Mouse (Mus musculus): ENCODE data around the gene Cadm2. TPM values are rescaled to one million over a fixed set of nuclear protein-coding genes. Genes with fewer than 3 reads are reported as not detected.

Gene Cadm2
- polyA plus RNA-seq, 1 experiment = 0.85 TPM

GRCm38 (mm10) chr16:66891559-66892247, 729.0 kb downstream of the Cadm2 start:
- 79% methylated on average over 6 of the region's 6 CpGs for WGBS
- Histone ChIP-seq H3K27ac (ENCODE audit: control insufficient read depth, insufficient read depth, low read length) (no peak overlapping the region), H3K36me3 (ENCODE audit: control insufficient read depth, insufficient read depth, low read length) (no peaks in the 10 kb centered on the region), H3K27me3 (ENCODE audit: control insufficient read depth, insufficient read depth, low read length) (no peaks in the 10 kb centered on the region), H3K4me1 (replicated peaks; ENCODE audit: control insufficient read depth, insufficient read depth, low read length) (no peaks in the 10 kb centered on the region), H3K4me3 (ENCODE audit: control insufficient read depth, insufficient read depth, low read length) (no peak overlapping the region)
- no peak for DNase-seq
- TF ChIP-seq POLR2A (IDR thresholded peaks at IDR 0.05; ENCODE audit: control insufficient read depth, extremely low read depth, insufficient read depth, low read length, poor library complexity) = no peak
- no peak for TF ChIP-seq CTCF (IDR thresholded peaks at IDR 0.05; ENCODE audit: borderline replicate concordance, control insufficient read depth, extremely low read depth, insufficient read depth, low read length, poor library complexity)

GRCm38 (mm10) chr16:66889907-66890306, 730.8 kb downstream of the Cadm2 start:
- H3K27me3 ChIP-seq (ENCODE audit: control insufficient read depth, insufficient read depth, low read length) = no peaks in the 10 kb centered on the region
- DNase-seq = no peak
- TF ChIP-seq POLR2A (IDR thresholded peaks at IDR 0.05; ENCODE audit: control insufficient read depth, extremely low read depth, insufficient read depth, low read length, poor library complexity) = no peak
- TF ChIP-seq CTCF (IDR thresholded peaks at IDR 0.05; ENCODE audit: borderline replicate concordance, control insufficient read depth, extremely low read depth, insufficient read depth, low read length, poor library complexity) = no peak
- no peaks in the 10 kb centered on the region for H3K36me3 ChIP-seq (ENCODE audit: control insufficient read depth, insufficient read depth, low read length)
- H3K4me1 ChIP-seq (replicated peaks; ENCODE audit: control insufficient read depth, insufficient read depth, low read length) = no peaks in the 10 kb centered on the region
- H3K27ac ChIP-seq (ENCODE audit: control insufficient read depth, insufficient read depth, low read length) = no peak overlapping the region
- H3K4me3 ChIP-seq (ENCODE audit: control insufficient read depth, insufficient read depth, low read length) = no peak overlapping the region
- WGBS = 94% methylated on average over 8 of the region's 8 CpGs

- H3K36me3 ChIP-seq (ENCODE audit: control insufficient read depth, insufficient read depth, low read length) = no peaks in the 10 kb centered on the region
- TF ChIP-seq POLR2A (IDR thresholded peaks at IDR 0.05; ENCODE audit: control insufficient read depth, extremely low read depth, insufficient read depth, low read length, poor library complexity) (no peak), CTCF (IDR thresholded peaks at IDR 0.05; ENCODE audit: borderline replicate concordance, control insufficient read depth, extremely low read depth, insufficient read depth, low read length, poor library complexity) (no peak)
- H3K4me3 ChIP-seq (ENCODE audit: control insufficient read depth, insufficient read depth, low read length) = no peak overlapping the region
- H3K27me3 ChIP-seq (ENCODE audit: control insufficient read depth, insufficient read depth, low read length) = no peaks in the 10 kb centered on the region
- 59% methylated on average over 3 of the region's 3 CpGs for WGBS
- no peak for DNase-seq
- H3K4me1 ChIP-seq (replicated peaks; ENCODE audit: control insufficient read depth, insufficient read depth, low read length) = no peaks in the 10 kb centered on the region
- H3K27ac ChIP-seq (ENCODE audit: control insufficient read depth, insufficient read depth, low read length) = no peak overlapping the region
Observed at GRCm38 (mm10) chr16:66882597-66882996, 738.1 kb downstream of the Cadm2 start.

- H3K4me1 ChIP-seq (replicated peaks; ENCODE audit: control insufficient read depth, insufficient read depth, low read length) = no peaks in the 10 kb centered on the region
- no peak overlapping the region for H3K27ac ChIP-seq (ENCODE audit: control insufficient read depth, insufficient read depth, low read length)
- WGBS = 86% methylated on average over 3 of the region's 3 CpGs
- DNase-seq = no peak
- H3K27me3 ChIP-seq (ENCODE audit: control insufficient read depth, insufficient read depth, low read length) = no peaks in the 10 kb centered on the region
- H3K4me3 ChIP-seq (ENCODE audit: control insufficient read depth, insufficient read depth, low read length) = no peak overlapping the region
- TF ChIP-seq CTCF (IDR thresholded peaks at IDR 0.05; ENCODE audit: borderline replicate concordance, control insufficient read depth, extremely low read depth, insufficient read depth, low read length, poor library complexity) = no peak
- no peak for TF ChIP-seq POLR2A (IDR thresholded peaks at IDR 0.05; ENCODE audit: control insufficient read depth, extremely low read depth, insufficient read depth, low read length, poor library complexity)
- no peaks in the 10 kb centered on the region for H3K36me3 ChIP-seq (ENCODE audit: control insufficient read depth, insufficient read depth, low read length)
Observed at GRCm38 (mm10) chr16:66871201-66871600, 749.5 kb downstream of the Cadm2 start.

- DNase-seq = no peak
- Histone ChIP-seq H3K36me3 (ENCODE audit: control insufficient read depth, insufficient read depth, low read length) (no peaks in the 10 kb centered on the region), H3K27me3 (ENCODE audit: control insufficient read depth, insufficient read depth, low read length) (no peaks in the 10 kb centered on the region), H3K27ac (ENCODE audit: control insufficient read depth, insufficient read depth, low read length) (no peak overlapping the region), H3K4me1 (replicated peaks; ENCODE audit: control insufficient read depth, insufficient read depth, low read length) (no peaks in the 10 kb centered on the region), H3K4me3 (ENCODE audit: control insufficient read depth, insufficient read depth, low read length) (no peak overlapping the region)
- WGBS = 90% methylated on average over 3 of the region's 3 CpGs
- TF ChIP-seq CTCF (IDR thresholded peaks at IDR 0.05; ENCODE audit: borderline replicate concordance, control insufficient read depth, extremely low read depth, insufficient read depth, low read length, poor library complexity) (no peak), POLR2A (IDR thresholded peaks at IDR 0.05; ENCODE audit: control insufficient read depth, extremely low read depth, insufficient read depth, low read length, poor library complexity) (no peak)
Observed at GRCm38 (mm10) chr16:66851047-66851446, 769.7 kb downstream of the Cadm2 start.

- Histone ChIP-seq H3K4me3 (ENCODE audit: control insufficient read depth, insufficient read depth, low read length) (no peak overlapping the region), H3K27me3 (ENCODE audit: control insufficient read depth, insufficient read depth, low read length) (no peaks in the 10 kb centered on the region), H3K27ac (ENCODE audit: control insufficient read depth, insufficient read depth, low read length) (no peak overlapping the region), H3K4me1 (replicated peaks; ENCODE audit: control insufficient read depth, insufficient read depth, low read length) (no peaks in the 10 kb centered on the region), H3K36me3 (ENCODE audit: control insufficient read depth, insufficient read depth, low read length) (no peaks in the 10 kb centered on the region)
- no peak for TF ChIP-seq CTCF (IDR thresholded peaks at IDR 0.05; ENCODE audit: borderline replicate concordance, control insufficient read depth, extremely low read depth, insufficient read depth, low read length, poor library complexity)
- no peak for TF ChIP-seq POLR2A (IDR thresholded peaks at IDR 0.05; ENCODE audit: control insufficient read depth, extremely low read depth, insufficient read depth, low read length, poor library complexity)
- no peak for DNase-seq
- WGBS = 89% methylated on average over 3 of the region's 3 CpGs
Observed at GRCm38 (mm10) chr16:66824866-66825265, 795.8 kb downstream of the Cadm2 start.

- H3K27ac ChIP-seq (ENCODE audit: control insufficient read depth, insufficient read depth, low read length) = no peak overlapping the region
Observed at GRCm38 (mm10) chr16:66811495-66811894, 809.2 kb downstream of the Cadm2 start.

More at GRCm38 (mm10) chr16:66811495-66811894, 809.2 kb downstream of the Cadm2 start:
- no peaks in the 10 kb centered on the region for H3K36me3 ChIP-seq (ENCODE audit: control insufficient read depth, insufficient read depth, low read length)
- H3K4me1 ChIP-seq (replicated peaks; ENCODE audit: control insufficient read depth, insufficient read depth, low read length) = no peaks in the 10 kb centered on the region
- no peak overlapping the region for H3K4me3 ChIP-seq (ENCODE audit: control insufficient read depth, insufficient read depth, low read length)
- no peak for DNase-seq
- TF ChIP-seq POLR2A (IDR thresholded peaks at IDR 0.05; ENCODE audit: control insufficient read depth, extremely low read depth, insufficient read depth, low read length, poor library complexity) = no peak
- no peak for TF ChIP-seq CTCF (IDR thresholded peaks at IDR 0.05; ENCODE audit: borderline replicate concordance, control insufficient read depth, extremely low read depth, insufficient read depth, low read length, poor library complexity)
- H3K27me3 ChIP-seq (ENCODE audit: control insufficient read depth, insufficient read depth, low read length) = no peaks in the 10 kb centered on the region

Measured in thymus, adult 2 months (tissue).